Mouse (Mus musculus): Measurements from ENCODE around the gene Exosc5. TPM values are rescaled to one million over a fixed set of nuclear protein-coding genes. Genes with fewer than 3 reads are reported as not detected.

The Exosc5 gene
- polyA plus RNA-seq, 1 experiment from 2014 or later, result 50.1 TPM

- Histone ChIP-seq H3K4me1 (peaks cover 9% of the 10 kb centered on the region), H3K36me3 (0 out of 2 replicates have a peak, but pooled peaks cover 10% of the 10 kb centered on the region), H3K9me3 (no peaks in the 10 kb centered on the region), H3K27me3 (peaks cover 24% of the 10 kb centered on the region), H3K27ac (replicated peaks) (no peak overlapping the region), H3K4me2 (replicated peaks) (no peak overlapping the region), H3K9ac (replicated peaks) (no peak overlapping the region), H3K4me3 (no peak overlapping the region)
- no peak for ATAC-seq (ENCODE audit: low FRiP score, low read depth)
- 89% methylated on average over 11 of the region's 11 CpGs for WGBS
Measured at GRCm38 (mm10) chr7:25623857-25624370, 35.0 kb upstream of the Exosc5 start.

DNA sequence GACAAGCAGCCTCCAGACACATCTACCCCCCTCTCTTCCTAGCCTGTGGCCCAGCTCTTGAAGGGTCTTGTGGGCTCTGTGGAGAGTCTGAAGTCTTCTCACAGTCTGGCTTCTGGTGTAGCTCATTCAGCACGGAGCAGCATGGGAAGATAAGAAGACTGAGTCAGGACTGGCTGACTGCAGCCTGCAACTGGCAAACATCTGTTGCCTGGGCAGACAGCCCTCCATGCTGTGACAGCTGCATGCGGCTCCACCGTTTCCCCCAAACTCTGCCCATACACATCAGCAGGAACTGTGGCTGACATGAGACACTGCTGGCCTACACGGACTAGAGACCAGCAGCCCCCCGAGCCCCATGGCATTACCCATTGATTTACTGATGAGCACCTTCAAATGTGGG is 34.1 kb upstream of the Exosc5 start:
- Histone ChIP-seq H3K4me3 (no peak overlapping the region), H3K4me1 (peaks cover 9% of the 10 kb centered on the region), H3K27me3 (peaks cover 26% of the 10 kb centered on the region), H3K4me2 (replicated peaks) (no peak overlapping the region), H3K9ac (replicated peaks) (no peak overlapping the region), H3K9me3 (no peaks in the 10 kb centered on the region), H3K36me3 (peaks cover 10% of the 10 kb centered on the region; the same call in 1 of the 2 replicates), H3K27ac (replicated peaks) (no peak overlapping the region)
- ATAC-seq (ENCODE audit: low FRiP score, low read depth), result no peak
- 88% methylated on average over 5 of the region's 5 CpGs for WGBS

DNA sequence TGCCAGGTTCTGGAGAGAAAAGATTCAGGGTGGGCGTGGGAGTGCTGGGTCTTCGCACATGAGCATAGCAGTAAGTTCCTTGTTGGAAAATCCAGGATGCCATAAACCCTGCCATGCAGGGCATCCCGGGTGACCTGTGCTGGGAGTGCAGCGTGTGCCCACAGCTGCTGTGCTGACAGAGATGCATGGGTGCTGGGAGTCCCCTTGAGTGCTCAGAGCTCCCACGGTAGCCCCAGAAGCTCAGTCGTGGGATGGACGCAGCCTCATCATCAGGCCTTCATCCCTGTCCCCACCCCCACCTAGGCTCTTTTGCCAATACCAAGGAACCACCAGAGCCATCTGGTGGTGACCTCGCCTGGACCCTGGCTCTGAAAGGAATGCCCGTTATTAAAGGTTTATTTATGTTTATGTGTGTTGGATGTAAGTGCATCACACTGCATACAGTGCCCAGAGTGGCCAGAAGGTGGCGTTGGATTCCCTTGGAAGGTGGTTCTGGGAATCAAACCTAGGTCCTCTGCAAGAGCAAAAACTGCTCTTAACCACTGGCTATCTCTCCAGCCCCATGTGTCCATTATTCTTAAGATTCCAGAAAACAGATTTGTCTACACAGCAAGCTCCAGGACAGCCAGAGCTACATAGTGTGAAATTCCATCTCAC is 33.2 kb upstream of the Exosc5 start:
- H3K4me1 ChIP-seq, result peaks cover 9% of the 10 kb centered on the region
- H3K9me3 ChIP-seq, result no peaks in the 10 kb centered on the region
- 80% methylated on average over 10 of the region's 10 CpGs for WGBS
- H3K4me2 ChIP-seq (replicated peaks), result no peak overlapping the region
- peaks cover 19% of the 10 kb centered on the region for H3K36me3 ChIP-seq
- no peak overlapping the region for H3K9ac ChIP-seq (replicated peaks)
- peaks cover 26% of the 10 kb centered on the region for H3K27me3 ChIP-seq
- H3K27ac ChIP-seq (replicated peaks), result no peak overlapping the region
- no peak overlapping the region for H3K4me3 ChIP-seq
- no peak for ATAC-seq (ENCODE audit: low FRiP score, low read depth)

GRCm38 (mm10) chr7:25626509-25627430 is 32.2 kb upstream of the Exosc5 start, which contains the start of gene B3gnt8:
Gene B3gnt8, plus strand, starts transcription at chr7:25626654.
- peaks cover 29% of the 10 kb centered on the region for H3K36me3 ChIP-seq
- 0 out of 2 replicates have a peak, but pooled peaks have one; percentile 5 for ATAC-seq (ENCODE audit: low FRiP score, low read depth)
- peak within 1 kb of the TSS; percentile 46 for H3K4me2 ChIP-seq (replicated peaks)
- H3K4me1 ChIP-seq, result peaks cover 9% of the 10 kb centered on the region
- H3K27me3 ChIP-seq, result peaks cover 26% of the 10 kb centered on the region
- WGBS, result 24% methylated on average over 28 of the region's 29 CpGs
- peak within 1 kb of the TSS; percentile 58 for H3K9ac ChIP-seq (replicated peaks)
- no peak within 1 kb of the TSS for H3K27ac ChIP-seq (replicated peaks)
- H3K9me3 ChIP-seq, result no peaks in the 10 kb centered on the region
- peak within 1 kb of the TSS; percentile 27 for H3K4me3 ChIP-seq

DNA sequence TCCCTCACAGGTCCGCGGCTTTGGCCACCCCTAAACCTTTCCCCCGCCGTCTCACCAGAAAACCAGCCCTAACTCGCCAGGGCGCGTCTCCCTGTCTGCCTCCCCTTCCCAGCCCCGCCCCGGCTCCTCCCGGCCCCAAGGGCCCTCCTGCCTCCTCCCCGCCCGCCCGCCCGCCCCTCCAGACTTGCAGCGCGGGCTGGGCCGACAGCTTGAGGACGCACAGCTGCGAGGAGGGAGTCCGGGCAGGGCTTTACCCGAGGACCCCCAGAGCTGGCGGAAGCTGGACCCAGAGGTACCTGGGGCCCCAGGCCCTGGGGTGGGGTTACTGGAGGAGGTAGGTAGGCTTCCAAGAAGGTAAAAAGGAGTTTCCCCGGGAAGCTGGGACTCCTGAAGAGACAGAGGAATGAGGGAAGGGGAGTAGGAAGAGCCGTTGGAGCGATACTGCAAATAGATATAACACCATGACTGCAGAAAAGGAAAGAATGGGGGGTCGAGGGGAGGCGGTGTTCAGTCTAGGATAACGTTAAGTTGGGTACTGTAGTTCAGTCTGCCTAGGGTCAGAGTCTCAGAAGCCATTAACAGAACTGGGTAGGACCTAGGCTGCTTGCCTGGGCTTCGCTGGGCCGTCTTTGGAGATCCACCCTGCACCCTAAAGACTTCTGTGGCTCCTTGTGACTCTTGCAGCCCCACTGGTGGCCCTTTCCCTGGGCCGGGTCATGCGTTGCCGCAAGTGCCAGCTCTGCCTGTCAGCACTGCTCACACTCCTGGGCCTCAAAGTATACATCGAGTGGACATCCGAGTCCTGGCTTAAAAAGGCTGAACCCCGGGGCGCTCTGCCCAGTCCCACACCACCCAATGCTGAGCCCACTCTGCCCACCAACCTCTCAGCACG is 31.3 kb upstream of the Exosc5 start:
- H3K4me3 ChIP-seq, result peak overlapping the region; percentile 27
- ATAC-seq (ENCODE audit: low FRiP score, low read depth), result no peak
- H3K4me2 ChIP-seq (replicated peaks), result peak overlapping the region; percentile 46
- H3K27ac ChIP-seq (replicated peaks), result no peak overlapping the region
- H3K36me3 ChIP-seq, result peaks cover 33% of the 10 kb centered on the region
- H3K9ac ChIP-seq (replicated peaks), result peak overlapping the region; percentile 58
- no peaks in the 10 kb centered on the region for H3K9me3 ChIP-seq
- 18% methylated on average over 37 of the region's 38 CpGs for WGBS
- peaks cover 26% of the 10 kb centered on the region for H3K27me3 ChIP-seq
- H3K4me1 ChIP-seq, result peaks cover 9% of the 10 kb centered on the region

DNA sequence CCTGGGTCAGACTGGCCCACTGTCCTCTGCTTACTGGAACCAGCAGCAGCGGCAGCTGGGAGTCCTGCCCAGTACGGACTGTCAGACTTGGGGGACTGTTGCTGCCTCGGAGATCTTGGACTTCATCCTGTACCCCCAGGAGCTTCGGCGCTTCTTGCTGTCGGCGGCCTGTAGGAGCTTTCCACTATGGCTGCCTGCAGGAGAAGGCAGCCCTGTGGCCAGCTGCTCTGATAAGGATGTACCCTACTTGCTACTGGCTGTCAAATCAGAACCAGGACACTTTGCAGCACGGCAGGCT is 30.7 kb upstream of the Exosc5 start:
- Histone ChIP-seq H3K36me3 (peaks cover 39% of the 10 kb centered on the region), H3K27me3 (peaks cover 26% of the 10 kb centered on the region), H3K27ac (replicated peaks) (no peak overlapping the region), H3K9ac (replicated peaks) (0 out of 2 replicates have a peak overlapping the region, but pooled peaks have one; percentile 15), H3K4me2 (replicated peaks) (no peak overlapping the region), H3K4me3 (no peak overlapping the region), H3K9me3 (no peaks in the 10 kb centered on the region), H3K4me1 (peaks cover 9% of the 10 kb centered on the region)
- WGBS, result 55% methylated on average over 8 of the region's 8 CpGs
- no peak for ATAC-seq (ENCODE audit: low FRiP score, low read depth)

DNA sequence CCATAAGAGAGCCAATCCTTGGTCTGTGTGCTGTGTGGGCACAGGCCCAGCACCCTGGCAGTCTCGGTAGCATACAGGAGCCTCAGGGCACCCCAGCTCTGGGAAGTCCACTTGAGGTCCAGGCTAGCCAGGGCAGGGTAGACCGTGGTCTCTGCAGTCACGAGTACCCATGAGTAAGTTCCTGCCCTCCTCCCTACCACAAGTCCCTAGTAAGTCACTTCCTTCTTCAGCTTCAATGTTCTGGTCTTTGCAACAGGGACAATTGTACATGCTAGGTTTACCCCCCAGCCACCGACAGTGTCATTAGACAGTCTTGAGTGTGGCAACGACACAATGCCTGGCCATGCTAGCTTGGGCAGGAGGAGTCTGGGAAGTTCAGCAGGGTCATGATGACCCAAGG is 26.3 kb upstream of the Exosc5 start:
- Histone ChIP-seq H3K36me3 (peaks cover 53% of the 10 kb centered on the region), H3K27me3 (peaks cover 15% of the 10 kb centered on the region), H3K4me1 (peaks cover under 1% of the 10 kb centered on the region; the same call in 1 of the 2 replicates), H3K27ac (replicated peaks) (no peak overlapping the region), H3K4me3 (no peak overlapping the region), H3K4me2 (replicated peaks) (no peak overlapping the region), H3K9me3 (no peaks in the 10 kb centered on the region), H3K9ac (replicated peaks) (no peak overlapping the region)
- ATAC-seq (ENCODE audit: low FRiP score, low read depth), result no peak
- 95% methylated on average over 5 of the region's 5 CpGs for WGBS

DNA sequence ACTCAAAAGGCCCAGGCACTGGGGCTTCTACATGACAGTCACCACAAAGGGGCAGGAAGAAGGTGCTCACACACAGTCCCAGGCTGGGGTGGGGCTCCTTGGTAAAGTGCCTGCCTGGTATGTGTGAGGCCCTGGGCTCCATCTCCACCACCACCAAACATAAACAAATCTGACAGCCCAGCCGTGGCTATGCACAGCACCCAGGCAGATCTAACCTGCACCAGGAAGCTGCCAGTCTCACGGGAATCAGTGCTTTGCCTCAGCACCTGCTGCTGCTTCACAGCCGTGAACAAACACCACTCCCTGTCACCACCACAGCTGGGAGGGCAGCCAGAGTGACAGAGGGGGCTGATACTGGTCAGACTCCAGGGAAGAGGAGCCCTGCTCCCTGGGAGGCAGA is 22.6 kb upstream of the Exosc5 start:
- Histone ChIP-seq H3K27me3 (no peaks in the 10 kb centered on the region), H3K9ac (replicated peaks) (no peak overlapping the region), H3K27ac (replicated peaks) (no peak overlapping the region), H3K4me1 (no peaks in the 10 kb centered on the region), H3K4me3 (no peak overlapping the region), H3K4me2 (replicated peaks) (no peak overlapping the region), H3K36me3 (peaks cover 58% of the 10 kb centered on the region; the same call in 1 of the 2 replicates), H3K9me3 (no peaks in the 10 kb centered on the region)
- ATAC-seq (ENCODE audit: low FRiP score, low read depth), result no peak
- WGBS, result 82% methylated on average over 3 of the region's 3 CpGs

DNA sequence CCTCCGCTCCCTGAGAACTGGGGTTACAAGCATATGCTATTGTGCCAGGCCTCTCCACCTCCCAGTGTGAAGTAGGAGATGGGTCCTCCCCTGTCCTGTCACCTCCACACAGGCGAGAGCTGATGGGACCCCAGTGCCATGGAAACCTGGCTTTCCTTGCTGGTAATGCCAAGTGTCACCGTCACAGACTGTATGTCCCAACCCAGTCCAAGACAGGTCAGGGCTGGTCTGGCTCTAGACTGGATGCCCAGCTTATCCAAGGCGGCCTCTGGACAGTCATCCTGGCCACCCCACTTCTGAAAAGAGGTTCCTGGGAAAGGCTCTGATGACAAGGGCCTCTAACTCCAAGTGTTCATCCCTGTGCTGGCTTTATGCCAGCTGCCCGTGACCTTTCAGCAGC is 21.9 kb upstream of the Exosc5 start:
- Histone ChIP-seq H3K9ac (replicated peaks) (no peak overlapping the region), H3K4me1 (no peaks in the 10 kb centered on the region), H3K36me3 (peaks cover 53% of the 10 kb centered on the region; the same call in 1 of the 2 replicates), H3K4me3 (no peak overlapping the region), H3K27me3 (no peaks in the 10 kb centered on the region), H3K4me2 (replicated peaks) (no peak overlapping the region), H3K27ac (replicated peaks) (no peak overlapping the region), H3K9me3 (no peaks in the 10 kb centered on the region)
- no peak for ATAC-seq (ENCODE audit: low FRiP score, low read depth)
- 89% methylated on average over 5 of the region's 5 CpGs for WGBS

- H3K4me1 ChIP-seq, result no peaks in the 10 kb centered on the region
- peaks cover 44% of the 10 kb centered on the region; the same call in 1 of the 2 replicates for H3K36me3 ChIP-seq
- H3K4me2 ChIP-seq (replicated peaks), result no peak overlapping the region
- WGBS, result 92% methylated on average over 4 of the region's 4 CpGs
- H3K4me3 ChIP-seq, result no peak overlapping the region
- no peak overlapping the region for H3K27ac ChIP-seq (replicated peaks)
- H3K9ac ChIP-seq (replicated peaks), result no peak overlapping the region
- ATAC-seq (ENCODE audit: low FRiP score, low read depth), result no peak
- H3K27me3 ChIP-seq, result no peaks in the 10 kb centered on the region
- H3K9me3 ChIP-seq, result no peaks in the 10 kb centered on the region
Measured at GRCm38 (mm10) chr7:25639754-25640153, 19.2 kb upstream of the Exosc5 start.

- no peaks in the 10 kb centered on the region for H3K9me3 ChIP-seq
- H3K4me3 ChIP-seq, result no peak overlapping the region
- H3K27me3 ChIP-seq, result no peaks in the 10 kb centered on the region
- H3K9ac ChIP-seq (replicated peaks), result no peak overlapping the region
- no peak overlapping the region for H3K27ac ChIP-seq (replicated peaks)
- H3K4me1 ChIP-seq, result peaks cover 5% of the 10 kb centered on the region; the same call in 1 of the 2 replicates
- H3K4me2 ChIP-seq (replicated peaks), result no peak overlapping the region
- WGBS, result 82% methylated on average over 10 of the region's 10 CpGs
- H3K36me3 ChIP-seq, result peaks cover 18% of the 10 kb centered on the region; the same call in 1 of the 2 replicates
- ATAC-seq (ENCODE audit: low FRiP score, low read depth), result no peak
Measured at GRCm38 (mm10) chr7:25644136-25644535, 14.8 kb upstream of the Exosc5 start.

All from midbrain, embryonic 12.5 days (tissue).